Mouse (Mus musculus): Measurements from ENCODE around the gene Rpp25l. TPM values are rescaled to one million over a fixed set of nuclear protein-coding genes. Genes with fewer than 3 reads are reported as not detected.
A peak's percentile ranks its signal among the peaks of the same experiment; 100 is the strongest.

Rpp25l gene
- polyA plus RNA-seq, 1 experiment from 2014 or later = 48.4 TPM

GRCm38 (mm10) chr4:41715596-41715995 is 2.3 kb upstream of the Rpp25l start:
- Histone ChIP-seq H3K27ac (ENCODE audit: low read length) (no peak overlapping the region), H3K4me3 (ENCODE audit: low read length) (no peak overlapping the region), H3K4me1 (ENCODE audit: control insufficient read depth, insufficient read depth, low read length) (peaks cover 19% of the 10 kb centered on the region), H3K4me2 (ENCODE audit: low read depth, low read length) (no peak overlapping the region), H3K36me3 (ENCODE audit: control insufficient read depth, insufficient read depth) (peaks cover 14% of the 10 kb centered on the region), H3K9ac (ENCODE audit: low read length) (no peak overlapping the region), H3K9me3 (replicated peaks; ENCODE audit: control insufficient read depth, low read length) (no peaks in the 10 kb centered on the region), H3K27me3 (ENCODE audit: control insufficient read depth, insufficient read depth, low read length) (no peaks in the 10 kb centered on the region)
- 87% methylated on average over 5 of the region's 5 CpGs for WGBS
- no peak for ATAC-seq (replicated peaks; ENCODE audit: extremely low read depth, insufficient read depth, low FRiP score)

GRCm38 (mm10) chr4:41715082-41715481 is 1.7 kb upstream of the Rpp25l start:
- WGBS = 63% methylated on average over 8 of the region's 8 CpGs
- ATAC-seq (replicated peaks; ENCODE audit: extremely low read depth, insufficient read depth, low FRiP score) = no peak

DNA sequence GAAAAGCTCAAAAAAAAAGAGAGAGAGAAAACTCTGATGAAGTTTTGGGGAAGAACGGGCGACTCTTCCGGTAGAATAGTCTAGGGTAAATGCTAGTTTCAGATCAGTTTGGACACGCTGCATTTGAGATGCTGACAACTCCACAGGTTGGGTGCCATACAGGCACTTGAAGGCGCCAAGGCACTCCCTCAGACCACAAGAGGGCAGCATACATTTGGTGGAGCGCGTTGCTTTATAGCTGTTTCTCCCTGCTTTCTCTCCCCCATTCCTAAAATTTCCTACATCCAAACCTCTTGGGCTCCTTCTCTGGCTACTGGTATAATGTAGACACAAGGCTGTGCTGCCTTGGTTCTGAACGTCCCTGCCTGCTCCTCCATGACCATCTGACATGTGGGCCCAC is 942 bp upstream of the Rpp25l start:
- Histone ChIP-seq H3K27me3 (ENCODE audit: control insufficient read depth, insufficient read depth, low read length) (no peaks in the 10 kb centered on the region), H3K9me3 (replicated peaks; ENCODE audit: control insufficient read depth, low read length) (no peaks in the 10 kb centered on the region), H3K36me3 (ENCODE audit: control insufficient read depth, insufficient read depth) (peaks cover 10% of the 10 kb centered on the region), H3K4me2 (ENCODE audit: low read depth, low read length) (peak overlapping the region; percentile 81), H3K9ac (ENCODE audit: low read length) (no peak overlapping the region), H3K4me1 (ENCODE audit: control insufficient read depth, insufficient read depth, low read length) (peaks cover 19% of the 10 kb centered on the region), H3K27ac (ENCODE audit: low read length) (no peak overlapping the region), H3K4me3 (ENCODE audit: low read length) (peak overlapping the region; percentile 88)
- 0 out of 2 replicates have a peak, but pooled peaks have one; percentile 34 for ATAC-seq (replicated peaks; ENCODE audit: extremely low read depth, insufficient read depth, low FRiP score)
- 15% methylated on average over 8 of the region's 8 CpGs for WGBS

More at GRCm38 (mm10) chr4:41715082-41715481, 1.7 kb upstream of the Rpp25l start:
- Histone ChIP-seq H3K27ac (ENCODE audit: low read length) (no peak overlapping the region), H3K4me1 (ENCODE audit: control insufficient read depth, insufficient read depth, low read length) (peaks cover 19% of the 10 kb centered on the region), H3K4me2 (ENCODE audit: low read depth, low read length) (no peak overlapping the region), H3K27me3 (ENCODE audit: control insufficient read depth, insufficient read depth, low read length) (no peaks in the 10 kb centered on the region), H3K9me3 (replicated peaks; ENCODE audit: control insufficient read depth, low read length) (no peaks in the 10 kb centered on the region), H3K9ac (ENCODE audit: low read length) (no peak overlapping the region), H3K36me3 (ENCODE audit: control insufficient read depth, insufficient read depth) (peaks cover 14% of the 10 kb centered on the region), H3K4me3 (ENCODE audit: low read length) (no peak overlapping the region)

DNA sequence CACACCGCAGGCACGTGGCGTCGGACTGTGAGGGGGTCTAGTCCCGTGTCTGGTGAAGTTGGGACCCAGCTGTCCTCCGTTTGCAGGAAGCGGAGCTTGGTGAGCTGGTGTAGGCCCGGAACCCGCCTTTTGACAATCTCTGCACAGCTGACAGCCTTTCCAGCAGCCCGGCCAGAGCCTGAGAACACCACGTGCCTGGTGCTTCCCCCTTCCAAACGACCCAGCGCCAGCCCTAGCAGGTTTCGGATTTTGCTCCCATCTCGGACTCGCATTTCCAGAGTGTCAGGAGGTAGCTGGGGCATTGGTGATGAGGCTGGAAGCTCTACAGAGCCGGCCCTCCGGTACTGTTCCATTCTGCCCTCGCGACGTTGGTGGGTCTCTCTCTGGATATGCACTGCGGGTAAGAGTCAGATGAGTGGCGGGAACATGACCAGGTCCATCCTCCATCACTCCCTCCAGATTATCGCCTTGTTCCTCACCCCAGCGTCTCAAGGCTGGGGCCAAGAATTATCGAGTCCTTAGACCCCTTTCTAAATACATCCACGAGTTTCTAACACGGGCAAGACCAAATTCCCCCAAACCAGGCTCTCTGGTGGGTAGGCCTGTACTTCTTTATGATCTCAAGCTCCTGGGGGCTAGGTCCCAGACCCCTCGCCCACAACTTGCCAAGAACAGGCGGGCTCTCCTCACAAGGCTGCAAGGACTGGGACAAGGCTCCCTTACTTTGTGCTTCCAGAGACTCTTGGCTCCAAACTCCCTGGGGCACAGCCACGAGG is 725 bp downstream of the Rpp25l start:
- Histone ChIP-seq H3K9me3 (replicated peaks; ENCODE audit: control insufficient read depth, low read length) (no peaks in the 10 kb centered on the region), H3K9ac (ENCODE audit: low read length) (peak overlapping the region; percentile 98), H3K4me2 (ENCODE audit: low read depth, low read length) (peak overlapping the region; percentile 81), H3K4me3 (ENCODE audit: low read length) (peak overlapping the region; percentile 88), H3K27ac (ENCODE audit: low read length) (peak overlapping the region; percentile 75), H3K4me1 (ENCODE audit: control insufficient read depth, insufficient read depth, low read length) (peaks cover 19% of the 10 kb centered on the region), H3K36me3 (ENCODE audit: control insufficient read depth, insufficient read depth) (no peaks in the 10 kb centered on the region; the same call in 1 of the 2 replicates), H3K27me3 (ENCODE audit: control insufficient read depth, insufficient read depth, low read length) (no peaks in the 10 kb centered on the region)
- no peak; the same call in 1 of the 2 replicates for ATAC-seq (replicated peaks; ENCODE audit: extremely low read depth, insufficient read depth, low FRiP score)
- WGBS = 34% methylated on average over 31 of the region's 31 CpGs

- Histone ChIP-seq H3K4me1 (ENCODE audit: control insufficient read depth, insufficient read depth, low read length) (peaks cover 23% of the 10 kb centered on the region), H3K27ac (ENCODE audit: low read length) (no peak overlapping the region), H3K9ac (ENCODE audit: low read length) (peak overlapping the region; percentile 98), H3K4me2 (ENCODE audit: low read depth, low read length) (peak overlapping the region; percentile 81), H3K27me3 (ENCODE audit: control insufficient read depth, insufficient read depth, low read length) (no peaks in the 10 kb centered on the region), H3K36me3 (ENCODE audit: control insufficient read depth, insufficient read depth) (no peaks in the 10 kb centered on the region; the same call in 1 of the 2 replicates), H3K9me3 (replicated peaks; ENCODE audit: control insufficient read depth, low read length) (no peaks in the 10 kb centered on the region), H3K4me3 (ENCODE audit: low read length) (peak overlapping the region; percentile 88)
- WGBS = 69% methylated on average over 16 of the region's 16 CpGs
- no peak for ATAC-seq (replicated peaks; ENCODE audit: extremely low read depth, insufficient read depth, low FRiP score)
These were observed 1.5 kb downstream of the Rpp25l start for GRCm38 (mm10) chr4:41711705-41712375.

DNA sequence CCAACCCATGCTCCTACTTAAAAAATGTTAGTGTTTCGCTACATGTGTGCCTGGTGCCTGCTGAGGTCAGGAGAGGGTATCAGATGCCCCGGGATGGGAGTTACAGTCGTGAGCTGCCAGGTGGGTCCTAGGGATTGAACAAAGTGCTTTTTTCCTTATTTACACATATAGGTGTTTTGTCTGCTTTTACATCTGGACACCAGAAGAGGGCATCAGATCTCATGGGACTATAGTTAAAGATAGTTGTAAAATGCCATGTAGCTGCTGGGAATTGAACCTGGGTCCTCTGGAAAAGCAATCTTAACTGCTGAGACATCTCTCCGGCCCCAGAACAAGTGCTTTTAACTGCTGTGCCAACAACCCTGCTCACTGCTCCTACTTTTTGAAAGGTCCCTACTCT is 3.1 kb downstream of the Rpp25l start:
- Histone ChIP-seq H3K9me3 (replicated peaks; ENCODE audit: control insufficient read depth, low read length) (no peaks in the 10 kb centered on the region), H3K4me2 (ENCODE audit: low read depth, low read length) (no peak overlapping the region), H3K4me1 (ENCODE audit: control insufficient read depth, insufficient read depth, low read length) (peaks cover 32% of the 10 kb centered on the region), H3K36me3 (ENCODE audit: control insufficient read depth, insufficient read depth) (no peaks in the 10 kb centered on the region; the same call in 1 of the 2 replicates), H3K27me3 (ENCODE audit: control insufficient read depth, insufficient read depth, low read length) (no peaks in the 10 kb centered on the region), H3K4me3 (ENCODE audit: low read length) (no peak overlapping the region), H3K9ac (ENCODE audit: low read length) (no peak overlapping the region), H3K27ac (ENCODE audit: low read length) (no peak overlapping the region)
- WGBS = 59% methylated on average over 4 of the region's 4 CpGs
- ATAC-seq (replicated peaks; ENCODE audit: extremely low read depth, insufficient read depth, low FRiP score) = no peak

DNA sequence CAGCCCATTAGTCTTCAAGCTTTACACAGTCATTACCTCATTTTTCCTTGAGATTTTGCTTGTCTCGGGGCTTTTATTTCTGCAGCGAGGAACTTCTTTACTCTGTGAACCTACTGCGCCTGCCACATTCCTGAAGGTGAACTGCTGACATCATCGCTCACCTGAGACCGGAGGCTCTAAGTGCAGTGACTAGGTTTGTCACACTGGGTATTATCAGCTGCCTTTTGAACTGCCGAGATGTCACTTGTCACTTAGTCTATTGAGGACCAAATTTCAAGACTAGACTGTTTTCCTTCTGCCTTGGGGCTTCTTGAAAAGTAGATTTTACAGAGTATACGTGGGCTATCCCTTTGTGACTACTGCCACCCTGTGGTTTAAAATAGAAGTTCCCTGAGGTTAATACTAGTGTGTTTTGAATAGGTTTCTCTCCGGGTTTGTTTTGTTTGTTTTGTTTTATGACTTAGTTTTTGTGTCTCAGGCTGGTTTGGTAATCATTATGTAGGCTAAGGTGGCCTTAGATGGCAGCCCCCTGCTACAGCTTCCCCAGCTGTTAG is 5.1 kb downstream of the Rpp25l start:
- H3K9ac ChIP-seq (ENCODE audit: low read length) = no peak overlapping the region
- peaks cover 27% of the 10 kb centered on the region for H3K4me1 ChIP-seq (ENCODE audit: control insufficient read depth, insufficient read depth, low read length)
- no peak for ATAC-seq (replicated peaks; ENCODE audit: extremely low read depth, insufficient read depth, low FRiP score)
- no peak overlapping the region for H3K4me3 ChIP-seq (ENCODE audit: low read length)
- H3K4me2 ChIP-seq (ENCODE audit: low read depth, low read length) = no peak overlapping the region
- H3K9me3 ChIP-seq (replicated peaks; ENCODE audit: control insufficient read depth, low read length) = no peaks in the 10 kb centered on the region
- H3K27ac ChIP-seq (ENCODE audit: low read length) = no peak overlapping the region
- 38% methylated on average over 8 of the region's 8 CpGs for whole genome bisulfite sequencing
- peaks cover 3% of the 10 kb centered on the region; the same call in 1 of the 2 replicates for H3K27me3 ChIP-seq (ENCODE audit: control insufficient read depth, insufficient read depth, low read length)
- H3K36me3 ChIP-seq (ENCODE audit: control insufficient read depth, insufficient read depth) = no peaks in the 10 kb centered on the region; the same call in 1 of the 2 replicates

DNA sequence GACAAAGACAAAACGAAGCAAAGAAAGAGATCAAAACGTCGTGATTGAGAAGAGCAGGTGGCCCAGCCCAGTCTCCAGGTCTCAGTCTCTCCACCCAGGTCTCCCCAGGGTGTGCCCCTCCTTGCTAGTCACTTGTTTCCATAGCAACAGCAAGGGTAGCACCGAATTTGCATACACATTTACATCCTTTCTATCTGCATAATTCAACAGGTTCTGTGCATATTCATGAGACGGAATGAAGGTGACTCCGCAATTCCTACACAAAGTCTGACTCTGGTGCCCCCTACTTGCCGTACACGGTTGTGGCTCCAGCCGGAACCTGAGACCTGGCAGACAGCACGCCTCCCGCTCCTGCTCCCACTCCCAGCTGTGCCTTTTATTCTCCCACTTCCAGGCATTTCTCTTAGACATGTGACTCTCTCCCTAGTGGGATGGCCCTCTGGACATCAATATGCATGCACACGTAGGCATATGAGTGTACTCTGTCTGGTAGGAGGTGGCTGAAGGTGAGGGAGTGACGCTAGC is 6.3 kb downstream of the Rpp25l start:
- peak overlapping the region; percentile 12; the same call in 1 of the 2 replicates for H3K4me2 ChIP-seq (ENCODE audit: low read depth, low read length)
- peaks cover 3% of the 10 kb centered on the region; the same call in 1 of the 2 replicates for H3K27me3 ChIP-seq (ENCODE audit: control insufficient read depth, insufficient read depth, low read length)
- no peaks in the 10 kb centered on the region; the same call in 1 of the 2 replicates for H3K36me3 ChIP-seq (ENCODE audit: control insufficient read depth, insufficient read depth)
- no peak overlapping the region for H3K27ac ChIP-seq (ENCODE audit: low read length)
- no peak overlapping the region for H3K9ac ChIP-seq (ENCODE audit: low read length)
- H3K4me1 ChIP-seq (ENCODE audit: control insufficient read depth, insufficient read depth, low read length) = peaks cover 19% of the 10 kb centered on the region
- ATAC-seq (replicated peaks; ENCODE audit: extremely low read depth, insufficient read depth, low FRiP score) = peak; percentile 46; the same call in 1 of the 2 replicates
- no peak overlapping the region for H3K4me3 ChIP-seq (ENCODE audit: low read length)
- WGBS = 4% methylated on average over 13 of the region's 13 CpGs
- no peaks in the 10 kb centered on the region for H3K9me3 ChIP-seq (replicated peaks; ENCODE audit: control insufficient read depth, low read length)
